Mouse (Mus musculus) ZHBTc4 (cell line): ENCODE results near the gene Fam170b.

Experiments
- DNase-seq: peaks from one replicate; pipeline ENCODE4 v3.0.0-alpha.2; 2011; ENCODE audit warnings: low read depth, low spot score

The Fam170b gene

DNA sequence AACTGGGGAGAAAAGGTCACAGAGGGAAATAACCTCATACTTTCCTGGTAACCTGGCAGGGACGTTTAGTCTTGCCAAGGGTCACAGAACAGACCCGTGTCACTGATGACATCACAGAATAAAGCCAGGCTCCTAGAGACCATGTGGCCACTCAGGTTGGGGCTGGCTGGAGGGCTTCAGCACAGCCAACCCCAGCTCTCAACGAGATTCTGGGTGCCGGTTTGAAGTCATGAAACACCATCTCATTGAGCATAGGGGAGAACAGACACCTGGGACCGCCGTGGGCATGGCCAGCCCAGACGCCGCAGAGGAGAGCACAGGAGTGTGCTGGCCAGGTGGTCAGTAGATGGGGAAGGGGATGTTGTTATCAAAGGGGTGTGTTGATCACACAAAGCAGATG lies at the start of gene Fam170b:
Fam170b (plus strand) TSS at position 116 of the 400 bp plus-strand sequence.
- DNase-seq: no peak

DNA sequence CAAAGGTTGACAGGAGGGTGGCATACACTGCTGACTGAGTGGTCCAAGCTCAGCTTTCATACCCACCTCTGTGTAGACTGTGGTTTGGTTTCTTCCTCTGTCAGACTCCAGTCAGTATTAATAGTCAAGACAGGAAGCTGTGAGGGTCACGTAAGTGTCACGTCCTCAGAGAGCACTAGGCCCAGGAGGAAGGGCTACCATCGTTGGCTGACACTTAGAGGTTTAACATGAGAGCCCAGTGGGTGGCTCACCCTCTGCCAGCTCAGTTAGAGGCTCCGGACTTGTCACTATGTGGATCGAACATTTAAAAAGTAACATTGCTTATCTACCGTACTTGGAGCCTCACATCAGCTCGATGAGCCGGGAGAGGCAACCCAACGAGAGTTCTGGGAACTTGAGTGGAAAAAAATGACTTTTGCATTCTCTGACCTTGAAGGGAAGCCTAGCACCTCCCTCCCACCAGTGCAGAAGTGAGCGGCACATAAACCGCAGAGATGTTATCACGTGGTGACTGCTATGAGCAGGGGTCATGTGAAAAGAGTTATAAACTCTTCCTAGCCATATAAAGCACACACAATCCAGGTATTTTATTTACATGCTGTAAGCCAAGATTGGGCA lies 49.5 kb upstream of the Fam170b start:
- DNase-seq: no peak

DNA sequence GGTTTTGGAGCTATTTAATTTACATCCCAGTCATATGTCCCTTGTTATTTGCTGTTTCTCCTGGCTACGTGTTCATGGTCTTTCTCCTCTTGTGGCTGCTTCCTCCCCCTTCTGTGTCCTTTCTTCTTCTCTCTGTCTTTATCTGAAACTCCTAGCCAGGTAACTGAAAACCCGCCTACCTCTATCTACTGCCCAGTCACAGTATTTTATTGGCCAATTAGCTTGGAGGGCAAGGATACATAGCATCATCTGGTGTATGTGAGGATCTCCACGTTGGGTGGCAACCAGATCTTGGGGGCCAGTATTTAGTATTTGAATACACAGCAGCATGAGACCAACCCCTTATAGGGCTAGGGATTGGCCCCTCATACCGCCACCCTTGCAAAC lies 49.0 kb upstream of the Fam170b start:
- no peak for DNase-seq

GRCm38 (mm10) chr14:32785556-32786130 lies 48.1 kb upstream of the Fam170b start, which contains the start of gene Tmem273:
Gene Tmem273 (plus strand): TSS chr14:32785963.
- DNase-seq: no peak

GRCm38 (mm10) chr14:32787691-32788090 lies 46.1 kb upstream of the Fam170b start:
- DNase-seq: no peak

DNA sequence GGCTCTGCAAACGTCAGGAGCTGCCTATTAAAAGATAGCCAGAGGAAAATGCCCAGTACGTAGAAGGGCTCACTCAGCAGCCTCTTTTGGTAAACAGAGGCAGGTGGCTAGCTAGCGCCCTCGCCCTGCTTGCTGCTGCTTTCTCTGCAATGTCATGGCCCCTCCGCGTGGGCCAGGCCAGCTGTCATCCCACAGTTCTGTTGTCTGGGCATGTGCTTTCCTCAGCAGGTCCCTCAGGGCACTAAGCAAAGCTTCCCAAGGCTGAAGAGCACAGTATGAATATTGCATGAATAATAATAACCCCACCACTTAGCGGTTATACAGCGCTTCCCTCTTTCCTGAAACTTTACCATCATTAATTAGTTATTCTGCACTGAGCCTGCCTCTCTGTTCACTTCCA lies 37.4 kb upstream of the Fam170b start:
- no peak for DNase-seq

GRCm38 (mm10) chr14:32797803-32798202 lies 36.0 kb upstream of the Fam170b start:
- no peak for DNase-seq

GRCm38 (mm10) chr14:32798355-32798754 lies 35.4 kb upstream of the Fam170b start:
- no peak for DNase-seq

DNA sequence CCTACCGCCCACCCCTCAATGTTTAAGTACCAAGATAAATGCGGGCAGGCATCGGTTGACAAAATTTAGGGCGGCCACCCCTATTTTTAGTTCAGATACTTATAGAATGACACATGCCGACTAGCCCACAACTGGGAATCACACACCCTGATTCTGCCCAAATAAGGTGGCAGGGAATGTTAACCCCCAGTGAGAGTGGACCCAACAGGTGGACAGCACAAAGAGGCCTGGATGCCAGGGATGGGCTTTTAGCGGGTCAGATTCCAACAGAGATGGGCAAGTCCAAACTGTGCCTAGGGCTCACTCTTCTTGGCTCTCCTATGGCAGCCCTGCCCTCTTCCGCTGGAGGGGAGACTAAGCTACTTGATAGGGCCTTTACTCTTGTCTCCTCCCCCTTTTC lies 33.7 kb upstream of the Fam170b start:
- no peak for DNase-seq

- peak; percentile 51 for DNase-seq
Measured at GRCm38 (mm10) chr14:32801016-32801661, 32.6 kb upstream of the Fam170b start.

DNA sequence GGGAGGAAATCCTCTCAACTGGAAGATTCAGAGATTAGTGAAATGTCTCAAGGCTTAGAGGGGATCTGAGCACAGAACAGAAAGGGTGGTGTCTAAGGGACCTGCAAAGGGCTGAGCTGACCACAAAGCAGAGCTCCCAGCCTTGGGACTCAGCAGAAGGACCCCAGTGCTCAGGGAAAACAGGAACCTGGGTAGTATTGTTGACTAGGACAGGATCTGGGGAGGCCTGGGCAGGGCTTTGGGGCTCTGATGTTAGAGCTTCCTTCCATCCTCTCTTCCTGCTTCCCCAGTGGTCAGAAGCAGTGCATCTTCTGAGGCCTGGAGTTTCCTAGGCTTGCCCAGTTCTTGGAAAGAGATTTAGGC lies 32.1 kb upstream of the Fam170b start:
- no peak for DNase-seq

- no peak for DNase-seq
Measured at GRCm38 (mm10) chr14:32810111-32810510, 23.7 kb upstream of the Fam170b start.

- DNase-seq: no peak
Measured at GRCm38 (mm10) chr14:32812429-32812828, 21.3 kb upstream of the Fam170b start.

DNA sequence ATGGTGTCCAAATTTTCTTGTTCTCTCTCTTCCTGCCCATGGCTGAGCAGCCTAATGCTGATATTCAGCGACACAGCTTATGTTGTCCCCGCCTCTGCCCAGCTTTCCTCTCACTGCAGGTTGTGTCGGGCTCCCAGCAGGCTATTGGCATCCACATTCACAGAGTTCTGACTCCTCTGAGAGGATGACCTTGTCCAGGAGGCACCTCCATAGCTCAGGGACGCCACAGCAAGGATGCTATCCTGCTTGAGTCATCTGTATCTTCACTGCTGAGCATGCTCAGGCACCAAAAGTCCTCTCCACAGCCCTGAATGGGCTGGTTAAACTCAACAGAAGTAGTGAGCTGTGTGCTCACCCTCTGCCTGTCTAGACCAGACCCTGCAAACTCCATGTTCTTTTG lies 18.8 kb upstream of the Fam170b start:
- DNase-seq: no peak

- no peak for DNase-seq
Measured at GRCm38 (mm10) chr14:32816533-32816932, 17.2 kb upstream of the Fam170b start.

DNA sequence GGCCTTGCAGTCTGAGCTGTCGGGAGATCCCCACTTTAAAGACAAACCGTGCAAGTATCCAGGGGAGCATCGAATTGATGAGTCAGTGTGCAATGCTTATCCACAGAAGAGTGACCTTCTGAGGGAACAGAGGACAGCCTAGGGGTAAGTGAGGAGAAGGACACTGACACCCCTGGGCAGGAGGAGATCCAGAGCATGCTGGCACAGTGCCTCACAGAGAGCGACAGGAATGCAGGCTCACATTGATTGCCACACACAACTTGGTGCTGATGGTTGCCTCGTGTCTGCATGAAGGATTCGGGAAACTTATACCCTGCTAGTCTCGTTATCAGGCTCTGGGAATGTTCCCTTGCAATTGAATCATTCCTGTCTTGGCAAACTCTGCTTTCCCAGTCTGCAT lies 16.5 kb upstream of the Fam170b start:
- no peak for DNase-seq

- DNase-seq: no peak
Measured at GRCm38 (mm10) chr14:32819297-32819696, 14.5 kb upstream of the Fam170b start.

DNA sequence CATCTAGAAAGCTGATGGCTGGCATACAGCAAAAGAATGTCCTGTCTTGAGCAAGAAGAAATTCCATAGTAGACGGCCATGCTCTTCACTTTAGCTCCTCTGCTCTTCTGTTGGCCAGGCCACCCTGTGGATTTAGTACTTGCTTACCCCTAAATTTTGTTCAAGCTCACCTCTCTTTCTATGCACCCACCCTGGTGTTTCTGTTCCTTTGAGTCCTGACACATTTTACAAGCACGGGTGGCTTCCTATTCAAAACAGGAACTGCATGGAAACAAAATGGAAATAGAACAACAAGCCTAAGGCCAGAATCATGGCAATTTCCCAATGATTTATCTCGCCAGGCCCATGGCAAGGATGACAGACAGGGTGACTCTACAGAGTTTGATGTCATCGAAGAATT lies 10.9 kb upstream of the Fam170b start:
- DNase-seq: no peak

DNA sequence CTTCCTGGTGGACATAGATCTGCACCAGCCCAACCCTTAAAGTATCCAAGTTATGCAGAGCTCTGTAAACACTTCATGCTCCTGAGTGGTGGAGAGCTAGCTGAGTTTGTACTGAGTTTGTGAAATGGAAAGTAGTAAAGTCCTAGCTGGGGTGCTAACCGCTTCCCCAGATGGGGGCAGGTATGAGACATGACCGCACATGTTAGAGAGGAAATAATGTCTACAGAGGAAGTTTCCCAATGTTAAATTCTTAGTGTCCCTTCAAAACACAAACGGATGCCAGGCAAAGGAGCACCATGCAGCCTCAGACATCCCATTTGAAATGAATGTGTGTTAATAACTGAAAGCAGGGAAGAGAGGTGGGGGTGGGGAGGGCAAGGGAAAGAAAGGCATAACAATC lies 9.9 kb upstream of the Fam170b start:
- DNase-seq: no peak

DNA sequence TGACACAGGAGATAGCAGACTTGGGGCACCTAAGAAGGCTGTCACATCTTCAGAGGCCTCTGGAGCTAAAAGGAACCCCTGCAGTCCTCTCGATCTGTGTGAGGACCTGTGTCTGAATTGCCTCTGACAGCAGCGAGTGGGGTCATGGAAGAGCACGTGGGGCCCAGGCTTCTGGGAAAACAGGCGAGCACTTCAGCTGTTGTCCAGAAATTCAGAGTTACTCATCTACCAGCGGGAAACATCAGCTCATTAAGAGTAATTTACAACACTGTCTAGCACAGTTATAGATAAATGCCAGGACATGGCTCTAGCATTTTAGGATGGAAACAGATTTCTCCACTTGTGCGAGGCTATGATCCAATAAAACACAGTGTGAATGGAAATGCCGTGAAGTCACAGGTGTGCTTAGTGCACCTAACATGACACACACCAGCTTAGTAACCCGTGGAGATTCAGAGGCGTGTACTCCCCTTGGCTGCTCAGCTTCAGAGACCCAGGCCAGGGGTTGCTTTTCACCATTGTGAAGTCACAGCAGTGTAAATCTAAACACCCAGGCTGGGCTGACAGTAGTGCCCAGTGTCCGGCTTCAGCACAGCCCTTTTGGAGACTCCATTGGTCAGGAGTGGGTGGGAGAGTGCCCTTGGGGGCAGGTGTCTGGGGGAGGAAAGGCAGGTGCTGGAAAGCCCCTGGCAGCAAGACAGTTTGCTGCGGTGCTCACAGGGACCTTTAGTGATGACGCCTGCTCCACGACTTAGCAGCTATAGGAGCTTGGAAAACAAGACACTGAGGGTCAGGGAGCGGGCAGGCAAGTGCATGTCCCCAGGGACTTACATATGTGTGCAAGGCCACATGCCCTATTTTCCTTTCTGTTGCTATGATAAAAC lies 9.3 kb upstream of the Fam170b start:
- DNase-seq: no peak

GRCm38 (mm10) chr14:32825426-32826032 lies 8.2 kb upstream of the Fam170b start:
- peak; percentile 91 for DNase-seq

GRCm38 (mm10) chr14:32827165-32827564 lies 6.6 kb upstream of the Fam170b start:
- peak; percentile 33 for DNase-seq
